ENCODE assay signal across 14 mouse cellular contexts in the genomic region with DNA sequence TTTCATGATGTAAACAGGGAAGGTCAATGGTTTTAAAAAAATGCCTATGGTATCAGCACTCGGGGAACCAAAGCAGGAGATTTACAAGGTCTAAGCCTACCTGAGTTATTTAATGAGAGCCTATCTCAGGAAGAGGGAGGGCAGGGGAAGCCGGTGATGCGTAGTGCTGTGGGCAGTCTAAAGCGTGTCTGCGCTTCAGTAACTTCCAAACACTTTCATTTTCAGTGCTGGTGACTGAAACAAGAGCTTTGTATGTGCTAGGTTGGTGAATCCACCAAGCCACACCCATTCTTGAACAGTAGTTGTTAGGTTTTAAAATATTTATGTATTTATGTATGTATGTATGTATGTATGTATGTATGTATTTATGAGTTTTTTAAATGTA. TPM values are rescaled to one million over a fixed set of nuclear protein-coding genes. Genes with fewer than 3 reads are reported as not detected.
DNase-seq lines count a peak whose midpoint lies in the region; ATAC-seq and TF ChIP-seq lines count a peak whose summit lies in the region.
"Had no signal": no experiment of that assay in that cellular context is flagged by ENCODE, and none has a peak within 500 bp of the region (broad histone marks: within the 10 kb centered on the region; RNA-seq: fewer than 3 reads in every experiment).

No protein-coding gene starts in this region.

- no peak for DNase-seq in gastrocnemius, adult 2 months
- DNase-seq in gastrocnemius, postnatal 25 days = no peak
- no peak for DNase-seq in kidney, adult 8-10 months
- peak; percentile 49 to 50 for DNase-seq in spleen, postnatal 36 days (ENCODE audit: low spot score in 2 of 2)
- DNase-seq in spleen, postnatal 14 days (ENCODE audit: low spot score in 2 of 2) = no peak
- no peak for DNase-seq in layer of hippocampus, postnatal 25 days (ENCODE audit: extremely low spot score in 1 of 2, low spot score in 1 of 2)
- DNase-seq in limb, embryonic 10.5 days (ENCODE audit: low spot score) = no peak
- DNase-seq: cerebellum, postnatal 10 days; layer of hippocampus, adult 9-11 months; right cerebral cortex, postnatal 14 days; thymus, adult 2 months had no signal

- H3K9me3 ChIP-seq in kidney, embryonic 16.5 days (ENCODE audit: low read length) = no peaks in the 10 kb centered on the region
- no peaks in the 10 kb centered on the region for H3K9me3 ChIP-seq in limb, embryonic 10.5 days (replicated peaks)
- H3K9me3 ChIP-seq: forebrain, embryonic 15.5 days had no signal

- peaks cover 13% of the 10 kb centered on the region; the same call in 1 of the 2 replicates for H3K4me1 ChIP-seq in kidney, embryonic 16.5 days (ENCODE audit: insufficient read depth, low read length)
- no peaks in the 10 kb centered on the region for H3K4me1 ChIP-seq in limb, embryonic 10.5 days
- H3K4me1 ChIP-seq: forebrain, embryonic 15.5 days had no signal

- H3K4me2 ChIP-seq in kidney, embryonic 16.5 days (replicated peaks; ENCODE audit: low read depth, low read length) = peak overlapping the region; percentile 48
- H3K4me2 ChIP-seq: forebrain, embryonic 15.5 days had no signal

- 35% methylated on average over 5 of the region's 5 CpGs for WGBS in kidney, embryonic 16.5 days
- 84% methylated on average over 5 of the region's 5 CpGs for WGBS in limb, embryonic 10.5 days

- no peaks in the 10 kb centered on the region for H3K36me3 ChIP-seq in kidney, embryonic 16.5 days (ENCODE audit: insufficient read depth, low read length)
- H3K36me3 ChIP-seq in limb, embryonic 10.5 days = no peaks in the 10 kb centered on the region
- H3K36me3 ChIP-seq: forebrain, embryonic 15.5 days had no signal

- H3K27ac ChIP-seq in gastrocnemius, adult 2 months = peak overlapping the region; percentile 57
- 0 out of 2 replicates have a peak overlapping the region, but pooled peaks have one; percentile 0 for H3K27ac ChIP-seq in kidney, embryonic 16.5 days (ENCODE audit: low read length)
- no peak overlapping the region for H3K27ac ChIP-seq in limb, embryonic 10.5 days
- H3K27ac ChIP-seq: forebrain, embryonic 15.5 days; macrophage had no signal

- intact Hi-C loops in gastrocnemius, adult 2 months (cut with DNase I) = loop anchor here (10.0 kb wide), 1 partner anchor 559 kb away; no protein-coding TSS in a partner anchor

- no peak overlapping the region for H3K4me3 ChIP-seq in gastrocnemius, adult 2 months
- H3K4me3 ChIP-seq in kidney, embryonic 16.5 days (ENCODE audit: low read length) = peak overlapping the region; percentile 31
- no peak overlapping the region for H3K4me3 ChIP-seq in limb, embryonic 10.5 days
- H3K4me3 ChIP-seq: forebrain, embryonic 15.5 days had no signal

- no peaks in the 10 kb centered on the region for H3K27me3 ChIP-seq in kidney, embryonic 16.5 days (ENCODE audit: insufficient read depth, low read length)
- 0 out of 2 replicates have a peak, but pooled peaks cover 10% of the 10 kb centered on the region for H3K27me3 ChIP-seq in limb, embryonic 10.5 days (ENCODE audit: low read depth, poor library complexity, severe bottlenecking)

- ATAC-seq in kidney, embryonic 16.5 days (ENCODE audit: low FRiP score, low TSS enrichment) = peak; percentile 92
- ATAC-seq: forebrain, embryonic 15.5 days had no signal

- no peak for TF ChIP-seq CTCF in gastrocnemius, adult 2 months (IDR thresholded peaks at IDR 0.05)

- peak overlapping the region; percentile 59; the same call in 1 of the 2 replicates for H3K9ac ChIP-seq in kidney, embryonic 16.5 days (replicated peaks; ENCODE audit: low read length)
- H3K9ac ChIP-seq: forebrain, embryonic 15.5 days had no signal

RNA-seq across cellular contexts. Expression of gene Spdl1, which starts 12.8 kb away (rescaled TPM):
- under 1 TPM; 0.14 to 0.18 TPM for total RNA-seq in gastrocnemius, adult 2 months (2021)
- under 1 TPM; 0.18 to 0.54 TPM for total RNA-seq in gastrocnemius, postnatal 25 days (2021)
- polyA plus RNA-seq in kidney, embryonic 16.5 days (2015; fragmentation: Nextera tagmentation; extraction: Ambion mirVana) = 22.7 and 24.1 TPM in 2 replicates
- under 1 TPM; 0.52 to 0.57 TPM for total RNA-seq in layer of hippocampus, postnatal 25 days (2021)
- polyA plus RNA-seq in limb, embryonic 10.5 days (2016; fragmentation: Nextera tagmentation; extraction: Ambion mirVana) = 33.5 and 33.9 TPM in 2 replicates

Comparison
In these comparisons a context has a peak if more than half of its experiments do, and no peak if none do; other contexts are left out.
1. DNase-seq: peak in spleen, postnatal 36 days (2 of 2); none in gastrocnemius, adult 2 months (single experiment), gastrocnemius, postnatal 25 days (single experiment), kidney, adult 8-10 months (0 of 2), spleen, postnatal 14 days (0 of 2), layer of hippocampus, postnatal 25 days (0 of 2) and limb, embryonic 10.5 days (single experiment).